Mouse (Mus musculus) E14TG2a.4 (cell line): Measurements from ENCODE around the gene App.

Experiments
- CTCF ChIP-seq: conservative IDR thresholded peaks from 2 replicates; pipeline ENCODE4 v1.5.1; 2014; ENCODE audit warnings: low read length
- NANOG ChIP-seq: IDR thresholded peaks from 2 replicates; pipeline ENCODE4 v1.6.1; 2014; ENCODE audit warnings: borderline replicate concordance, low read length, mixed read lengths
- POU5F1 ChIP-seq: IDR thresholded peaks from 2 replicates; pipeline ENCODE4 v1.6.1; 2014; ENCODE audit warnings: low read length, borderline replicate concordance

DNA sequence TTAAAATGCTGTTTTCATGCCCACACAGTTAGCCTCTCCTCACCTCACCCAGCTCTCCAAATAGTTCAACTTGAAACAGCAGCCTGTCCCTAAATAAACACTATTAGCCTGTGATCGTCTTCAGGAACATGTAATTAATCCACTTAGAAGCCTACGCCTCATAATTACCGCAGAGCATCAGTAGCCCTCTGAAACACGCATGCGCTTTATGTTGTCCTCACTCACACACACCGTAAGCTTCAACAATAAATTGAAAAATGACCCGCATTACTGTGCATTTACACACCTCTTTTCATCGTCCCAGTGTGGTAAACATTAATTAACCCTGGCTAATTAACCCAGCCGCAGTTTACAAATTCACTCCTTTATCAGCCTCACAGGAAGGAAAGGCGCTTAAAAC, 184.1 kb downstream of the App start:
- no peak for TF ChIP-seq CTCF
- no peak for TF ChIP-seq NANOG
- no peak for TF ChIP-seq POU5F1
